Mouse (Mus musculus) heart, postnatal 0 days (tissue): ENCODE results near the gene Ppef2.

Experiments
- CTCF ChIP-seq: IDR thresholded peaks from 2 replicates; pipeline ENCODE4 v1.5.1; 2016; ENCODE audit warnings: antibody characterized with exemption, control low read depth, low read depth
- EP300 ChIP-seq: IDR thresholded peaks from 2 replicates; pipeline ENCODE4 v1.6.1; 2016; ENCODE audit warnings: antibody characterized with exemption, low read depth

DNA sequence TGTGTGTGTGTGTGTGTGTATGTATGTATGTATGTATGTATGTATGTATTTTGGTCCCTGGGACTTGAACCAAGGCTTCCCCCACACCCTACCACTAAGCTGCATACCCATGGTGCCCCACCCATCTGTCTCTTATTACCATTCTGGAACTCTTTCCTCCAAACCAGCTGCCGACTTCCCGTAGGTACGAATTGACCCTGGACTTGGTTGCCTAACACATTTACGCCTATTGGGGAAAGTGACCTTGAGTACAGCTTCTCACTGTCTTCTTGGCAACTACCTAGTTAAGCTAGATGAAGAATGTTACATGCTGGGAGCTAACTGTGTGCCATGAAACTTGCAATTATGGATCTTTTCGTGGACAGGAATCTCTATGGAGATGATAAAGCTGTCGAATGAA, 50.0 kb downstream of the Ppef2 start:
- no peak for TF ChIP-seq CTCF
- TF ChIP-seq EP300 = no peak
